Mouse (Mus musculus) frontal cortex, adult (tissue): ENCODE data around the gene Fkbp9.
"Not testable (repeated sequence)": the region's sequence is repeated elsewhere in the genome, so short reads cannot be mapped to it uniquely, and the experiment has no call there.

ENCODE experiments used
- ATAC-seq: cut with Nextera tagmentation; 2 replicates; pipeline ENCODE4 v1.9.2; 2017; ENCODE audit warnings: mild to moderate bottlenecking, moderate library complexity, mixed read lengths; ENCODE audit not compliant: low TSS enrichment

Gene Fkbp9

DNA sequence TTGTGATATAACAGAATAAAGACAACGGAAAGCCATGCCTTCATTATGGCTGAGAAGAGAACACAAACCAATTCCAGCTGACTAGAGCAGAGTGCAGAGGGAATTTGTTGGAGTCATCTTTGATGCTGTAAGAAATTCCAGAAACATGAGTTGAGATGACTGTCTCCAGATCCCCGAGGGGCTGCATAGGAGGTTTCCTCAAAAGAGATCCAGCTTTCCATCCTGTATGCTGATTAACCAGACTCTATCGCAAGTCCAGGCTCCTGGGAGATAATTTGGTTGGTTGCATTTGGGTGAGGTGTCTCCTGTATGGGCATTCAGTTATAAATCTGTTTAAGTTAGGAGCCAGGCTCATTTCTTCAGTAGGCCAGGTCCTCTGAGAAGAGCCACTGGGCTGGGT is 5.8 kb downstream of the Fkbp9 start:
- ATAC-seq, result no peak

DNA sequence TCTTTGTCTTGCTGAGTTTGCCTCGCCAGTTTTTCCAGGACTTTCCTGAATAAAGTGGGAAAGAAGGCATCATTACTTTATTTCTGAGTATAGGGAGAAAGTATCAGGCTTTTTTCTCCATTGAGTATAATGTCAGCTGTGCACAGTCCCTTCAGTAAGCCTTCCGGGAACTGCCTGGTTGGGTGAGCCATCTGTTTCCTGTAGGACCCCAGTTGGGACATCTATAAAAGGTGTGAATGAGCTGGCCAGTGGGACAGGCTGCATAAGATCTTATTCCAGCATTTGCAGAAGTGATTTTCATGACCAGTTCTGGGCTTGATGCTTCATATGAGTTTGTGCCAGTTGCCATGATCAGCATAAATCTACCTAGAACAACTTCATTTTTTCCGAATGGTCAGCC is 11.4 kb downstream of the Fkbp9 start:
- ATAC-seq, result peak; percentile 31; the same call in 1 of the 2 replicates

DNA sequence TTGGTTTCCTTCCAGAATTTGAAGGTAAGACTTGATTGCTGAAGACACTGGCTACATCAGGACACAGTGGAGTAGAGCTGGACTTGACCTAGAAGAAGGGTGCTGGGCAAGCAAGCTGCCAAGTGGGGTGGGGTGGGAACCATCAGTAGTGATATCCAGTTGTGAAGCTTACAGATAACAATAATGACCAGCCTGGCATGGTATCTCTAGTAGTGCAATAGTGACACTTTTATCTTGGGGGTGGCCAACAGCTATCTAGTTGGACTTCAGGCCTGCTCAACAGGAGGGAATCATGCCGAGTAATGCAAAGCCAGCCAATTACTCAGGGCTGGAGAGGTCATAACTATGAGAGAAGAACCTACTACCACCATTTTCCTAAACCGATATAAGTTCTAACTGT is 12.5 kb downstream of the Fkbp9 start:
- no peak for ATAC-seq

DNA sequence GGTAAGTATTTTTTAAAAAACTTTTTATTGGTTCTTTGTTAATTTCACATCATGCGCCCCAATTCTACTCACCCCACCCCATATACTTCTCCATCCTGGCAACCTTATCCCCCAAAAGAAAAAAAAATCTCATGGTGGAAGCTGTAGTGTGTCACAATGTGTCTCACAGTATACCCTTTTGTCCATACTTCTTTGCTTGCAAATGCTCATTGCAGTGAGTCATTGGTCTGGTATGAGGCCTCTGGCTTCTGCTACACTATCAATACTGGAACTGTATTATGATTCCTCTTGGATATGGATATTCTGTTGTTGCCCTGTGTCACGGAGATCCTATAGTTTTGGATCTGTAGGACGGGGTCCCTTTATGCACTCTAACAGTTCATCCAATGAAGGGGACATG is 17.1 kb downstream of the Fkbp9 start:
- no peak for ATAC-seq

DNA sequence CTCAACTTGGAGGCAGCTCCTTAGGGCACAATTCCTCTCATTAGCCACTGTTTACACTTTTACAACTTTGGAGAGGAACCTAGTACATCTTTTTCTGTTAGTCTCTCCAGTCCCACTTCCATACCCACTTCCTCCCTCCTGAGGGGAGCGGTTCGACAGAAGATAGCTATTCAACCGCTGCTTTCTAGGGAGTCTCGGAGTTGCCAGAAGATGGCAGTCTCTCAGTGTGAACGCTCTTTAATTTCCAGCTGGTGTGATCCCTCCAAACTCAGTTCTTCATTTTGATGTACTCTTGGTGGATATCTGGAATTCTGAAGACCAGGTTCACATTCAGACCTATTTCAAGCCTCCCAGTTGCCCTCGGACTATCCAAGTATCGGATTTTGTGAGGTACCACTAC is 18.5 kb downstream of the Fkbp9 start:
- peak; percentile 91 for ATAC-seq

DNA sequence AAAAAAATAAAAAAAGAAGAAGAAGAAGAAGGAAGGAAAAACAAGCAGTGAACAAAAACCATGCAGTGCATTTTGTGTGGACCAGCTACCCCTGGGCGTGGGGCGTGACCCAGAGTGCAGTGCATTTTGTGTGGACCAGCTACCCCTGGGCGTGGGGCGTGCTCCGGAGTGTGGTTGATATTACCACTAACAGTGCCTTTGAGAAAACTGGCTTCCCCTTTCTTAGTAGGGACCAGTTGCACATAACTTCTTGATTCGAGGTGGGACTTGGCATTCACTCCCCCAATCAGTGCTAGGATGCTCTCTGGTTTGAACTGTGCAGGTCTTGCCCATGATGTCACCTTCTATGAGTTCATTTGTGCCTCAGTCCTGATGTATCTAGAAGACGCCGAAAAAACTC is 22.9 kb downstream of the Fkbp9 start:
- no peak for ATAC-seq

- no peak for ATAC-seq
Measured at GRCm38 (mm10) chr6:56856748-56857147, 24.9 kb downstream of the Fkbp9 start.

- 0 out of 2 replicates have a peak, but pooled peaks have one; percentile 27 for ATAC-seq
Measured at GRCm38 (mm10) chr6:56860205-56860848, 28.5 kb downstream of the Fkbp9 start.

GRCm38 (mm10) chr6:56866899-56867298 is 35.0 kb downstream of the Fkbp9 start:
- ATAC-seq, result not testable (repeated sequence)

GRCm38 (mm10) chr6:56868565-56868964 is 36.7 kb downstream of the Fkbp9 start:
- no peak for ATAC-seq

DNA sequence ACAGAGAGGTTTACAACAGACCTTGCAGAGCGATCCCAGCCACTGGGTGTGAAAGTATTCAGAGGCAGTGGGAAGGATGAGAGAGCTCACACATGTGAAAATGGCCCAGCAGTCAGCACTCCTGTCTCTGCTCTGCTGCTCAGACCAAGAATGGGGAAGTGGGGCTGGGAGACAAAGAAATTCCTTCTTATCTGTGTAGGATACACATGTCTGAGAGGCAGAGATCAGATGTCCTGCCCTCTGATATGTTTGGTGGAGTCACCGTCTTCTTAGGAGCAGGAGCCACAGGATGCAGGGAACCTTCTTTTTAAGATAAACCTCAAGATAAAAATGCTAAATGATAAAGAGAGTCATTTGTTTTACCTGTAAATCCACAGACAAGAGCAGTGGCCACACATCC is 38.2 kb downstream of the Fkbp9 start:
- ATAC-seq, result no peak

- ATAC-seq, result peak; percentile 92
Measured at GRCm38 (mm10) chr6:56876870-56877269, 45.0 kb downstream of the Fkbp9 start.

GRCm38 (mm10) chr6:56877985-56878384 is 46.1 kb downstream of the Fkbp9 start:
- ATAC-seq, result peak; percentile 50

DNA sequence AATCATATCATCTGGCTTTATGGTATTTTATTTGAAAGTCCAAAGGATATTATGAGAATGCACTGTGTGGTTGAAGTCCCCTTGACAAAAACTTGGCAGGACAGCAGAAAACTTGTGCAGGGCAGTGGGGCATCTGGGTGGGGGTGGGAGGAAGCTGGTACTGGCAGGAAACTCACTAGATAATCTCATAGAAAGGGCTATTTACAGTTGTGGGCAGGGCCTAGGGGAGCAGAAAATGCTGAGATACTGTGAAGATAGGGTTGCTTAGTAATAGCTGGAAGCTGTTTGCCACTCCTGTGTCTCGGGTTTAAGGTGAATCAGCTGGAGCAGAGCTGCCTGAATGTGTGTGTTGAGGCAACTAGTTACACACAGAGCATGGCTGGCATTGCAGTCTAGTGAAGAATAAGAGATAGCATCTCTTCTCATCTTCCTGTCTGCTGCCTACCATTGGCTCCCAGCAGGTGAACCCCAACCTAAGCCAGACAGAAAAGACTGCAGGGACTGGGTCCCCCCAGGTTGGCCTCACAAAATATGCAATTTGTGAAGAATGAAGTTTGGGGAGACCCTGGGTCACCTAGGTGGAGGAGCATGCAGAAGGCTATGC is 47.6 kb downstream of the Fkbp9 start:
- peak; percentile 14; the same call in 1 of the 2 replicates for ATAC-seq

DNA sequence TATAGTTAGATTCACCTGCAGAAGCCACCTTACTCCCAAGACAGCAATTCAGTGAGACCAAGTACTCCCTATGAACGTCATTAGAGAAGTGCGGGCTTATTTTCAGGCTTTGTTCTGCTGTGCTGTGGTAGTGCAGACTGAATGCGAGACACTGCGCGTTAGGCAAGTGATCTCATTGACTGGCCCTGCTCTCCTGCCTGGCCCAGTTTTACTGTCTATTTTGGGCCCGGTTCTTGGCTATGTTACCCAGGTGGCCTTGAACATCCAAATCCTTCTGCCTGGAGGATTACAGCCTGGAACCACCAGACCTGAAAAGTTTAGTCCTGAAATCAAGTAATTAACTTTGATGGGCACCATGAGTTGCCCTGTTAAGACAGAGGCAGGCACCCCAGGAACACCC is 56.7 kb downstream of the Fkbp9 start:
- ATAC-seq, result peak; percentile 57; the same call in 1 of the 2 replicates

GRCm38 (mm10) chr6:56890762-56891161 is 58.9 kb downstream of the Fkbp9 start:
- no peak for ATAC-seq

DNA sequence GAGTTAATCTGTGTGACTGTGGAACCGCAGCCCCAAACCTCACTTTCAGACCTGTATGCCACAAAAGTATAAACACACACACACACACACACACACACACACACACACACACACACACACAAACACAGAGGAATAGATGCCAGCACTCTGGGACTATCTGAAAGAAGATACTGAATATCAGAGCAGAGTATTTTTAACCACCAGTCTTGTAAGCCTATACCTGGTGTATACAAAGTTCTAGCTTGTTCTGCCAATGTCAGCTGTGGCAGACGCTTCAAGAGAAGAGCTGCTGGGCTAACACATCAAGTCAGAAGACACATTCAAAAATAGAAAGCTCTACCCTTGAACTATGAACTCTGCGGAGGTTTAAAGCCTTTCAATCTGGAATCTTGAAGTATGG is 67.7 kb downstream of the Fkbp9 start:
- no peak for ATAC-seq

DNA sequence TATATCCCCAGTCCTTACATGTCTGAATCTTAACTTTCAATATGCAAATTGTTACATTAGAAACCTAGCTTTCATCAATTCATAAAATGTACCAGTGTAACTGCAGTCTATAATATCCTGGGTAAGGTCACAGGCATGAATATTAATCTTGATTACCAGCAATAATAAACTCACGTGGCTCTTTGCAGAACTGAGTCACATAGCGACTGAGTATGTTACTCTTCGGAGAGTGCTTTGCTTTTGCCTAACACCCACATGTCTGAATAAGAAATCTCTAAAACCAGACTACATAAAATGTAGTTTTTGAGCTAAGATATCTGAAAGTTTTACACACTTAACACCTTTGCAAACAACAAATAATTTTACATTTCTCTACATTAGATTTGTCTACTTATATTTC is 69.5 kb downstream of the Fkbp9 start:
- ATAC-seq, result no peak

GRCm38 (mm10) chr6:56901824-56902386 is 70.0 kb downstream of the Fkbp9 start:
- ATAC-seq, result peak; percentile 75

- no peak for ATAC-seq
Measured at GRCm38 (mm10) chr6:56902606-56903520, 71.0 kb downstream of the Fkbp9 start.

- ATAC-seq, result no peak
Measured at GRCm38 (mm10) chr6:56903831-56904230, 72.0 kb downstream of the Fkbp9 start.

DNA sequence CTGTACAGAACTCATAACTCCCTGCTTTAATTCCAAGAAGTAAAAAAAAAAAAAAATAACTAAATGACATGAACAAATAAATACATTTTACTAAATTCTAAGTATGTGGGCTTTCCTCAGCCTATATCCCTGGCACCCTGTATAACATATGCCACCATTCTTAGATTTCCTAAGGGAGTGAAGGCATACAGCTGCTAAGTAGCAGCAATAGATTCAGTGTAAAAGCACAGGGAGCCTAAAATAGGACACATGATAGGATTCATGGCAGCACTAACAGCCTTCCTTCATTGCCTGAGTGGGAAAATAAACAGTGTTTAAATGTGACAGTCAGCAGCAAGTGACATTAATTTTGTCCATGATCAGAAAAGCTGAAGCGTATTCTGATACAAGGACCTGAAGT is 72.5 kb downstream of the Fkbp9 start:
- ATAC-seq, result peak; percentile 66
